Mouse (Mus musculus): ENCODE measurements at regions not wholly inside any gene's neighbourhood (a gene's known extent, or its start where the extent isn't known, plus 50 kb on each side); places are given as distances from the start of the nearest gene placed in this dataset.

GRCm38 (mm10) chr16:49289200-49290079 is 232.2 kb downstream of the Myh15 start:
- no peaks in the 10 kb centered on the region for H3K27me3 ChIP-seq (ENCODE audit: control insufficient read depth in 1 of 2, insufficient read depth in 2 of 2, low read length in 2 of 2)
- DNase-seq (ENCODE audit: low read depth, low spot score) = no peak
- H3K9me3 ChIP-seq (replicated peaks; ENCODE audit: insufficient read depth, low read length) = no peaks in the 10 kb centered on the region
- H3K79me2 ChIP-seq (ENCODE audit: control insufficient read depth, insufficient read depth, low read length, poor library complexity) = no peaks in the 10 kb centered on the region
- TF ChIP-seq USF1 (IDR thresholded peaks at IDR 0.05; ENCODE audit: low read depth, low read length) (no peak), KAT2A (conservative IDR thresholded peaks at IDR 0.05; ENCODE audit: low read depth, low read length) (no peak), NRF1 (IDR thresholded peaks at IDR 0.05; ENCODE audit: insufficient read depth, low read depth, low read length, poor library complexity, severe bottlenecking) (no peak), ZKSCAN1 (IDR thresholded peaks at IDR 0.05; ENCODE audit: low read depth, low read length) (no peak), CHD1 (IDR thresholded peaks at IDR 0.05; ENCODE audit: low read depth, low read length) (no peak), RAD21 (IDR thresholded peaks at IDR 0.05; ENCODE audit: low read depth, low read length) (no peak), JUND (IDR thresholded peaks at IDR 0.05; ENCODE audit: low read depth, low read length) (no peak), CHD2 (IDR thresholded peaks at IDR 0.05; ENCODE audit: low read length) (no peak), SMC3 (IDR thresholded peaks at IDR 0.05; ENCODE audit: low read depth, low read length) (no peak), NELFE (IDR thresholded peaks at IDR 0.05; ENCODE audit: low read depth, low read length) (no peak), GATA1 (IDR thresholded peaks at IDR 0.05; ENCODE audit: low read depth, low read length) (no peak), ETS1 (IDR thresholded peaks at IDR 0.05; ENCODE audit: low read depth, low read length) (no peak), POLR2AphosphoS2 (IDR thresholded peaks at IDR 0.05; ENCODE audit: low read length) (no peak), CTCF (IDR thresholded peaks at IDR 0.05 in 2 of 3, conservative IDR thresholded peaks at IDR 0.05 in 1 of 3; ENCODE audit: control insufficient read depth in 1 of 3, insufficient read depth in 1 of 3, low read depth in 2 of 3, low read length in 3 of 3, poor library complexity in 1 of 3, severe bottlenecking in 1 of 3) (no peak)
- no peak overlapping the region for H3K9ac ChIP-seq (ENCODE audit: control insufficient read depth, low read depth, low read length, poor library complexity, severe bottlenecking)
- no peak overlapping the region for H3K27ac ChIP-seq (ENCODE audit: control insufficient read depth, low read depth, low read length)
- H3K4me3 ChIP-seq (ENCODE audit: control insufficient read depth in 1 of 2, insufficient read depth in 1 of 2, low read depth in 2 of 2, low read length in 2 of 2) = no peak overlapping the region
- H3K36me3 ChIP-seq (ENCODE audit: control insufficient read depth in 1 of 2, insufficient read depth in 2 of 2, low read length in 2 of 2) = no peaks in the 10 kb centered on the region
- no peaks in the 10 kb centered on the region for H3K4me1 ChIP-seq (ENCODE audit: control insufficient read depth in 1 of 2, insufficient read depth in 2 of 2, low read length in 2 of 2)

GRCm38 (mm10) chr16:49303612-49304307 is 246.5 kb downstream of the Myh15 start:
- TF ChIP-seq GATA1 (IDR thresholded peaks at IDR 0.05; ENCODE audit: low read depth, low read length) = no peak
- no peak for TF ChIP-seq EP300 (IDR thresholded peaks at IDR 0.05; ENCODE audit: low read depth in 1 of 2, low read length in 2 of 2)
- no peak for TF ChIP-seq CHD2 (IDR thresholded peaks at IDR 0.05; ENCODE audit: low read length)
- no peak for TF ChIP-seq KAT2A (conservative IDR thresholded peaks at IDR 0.05; ENCODE audit: low read depth, low read length)
- TF ChIP-seq ZKSCAN1 (IDR thresholded peaks at IDR 0.05; ENCODE audit: low read depth, low read length) = no peak
- TF ChIP-seq POLR2A (IDR thresholded peaks at IDR 0.05; ENCODE audit: control insufficient read depth in 1 of 2, insufficient read depth in 1 of 2, low read depth in 1 of 2, low read length in 2 of 2, poor library complexity in 1 of 2) = no peak
- no peak for TF ChIP-seq ELF1 (IDR thresholded peaks at IDR 0.05; ENCODE audit: low read depth, low read length)
- no peak for TF ChIP-seq MXI1 (IDR thresholded peaks at IDR 0.05; ENCODE audit: low read depth, low read length)
- no peak for TF ChIP-seq POLR2AphosphoS2 (IDR thresholded peaks at IDR 0.05; ENCODE audit: low read length)
- no peak for TF ChIP-seq MAFK (IDR thresholded peaks at IDR 0.05; ENCODE audit: borderline replicate concordance, low read depth, low read length)
- TF ChIP-seq TCF12 (IDR thresholded peaks at IDR 0.05; ENCODE audit: low read depth, low read length) = no peak
- TF ChIP-seq RAD21 (IDR thresholded peaks at IDR 0.05; ENCODE audit: low read depth, low read length) = no peak
- TF ChIP-seq ZC3H11A (IDR thresholded peaks at IDR 0.05; ENCODE audit: low read depth, low read length) = no peak
- TF ChIP-seq TAL1 (IDR thresholded peaks at IDR 0.05; ENCODE audit: low read length) = no peak
- TF ChIP-seq NRF1 (IDR thresholded peaks at IDR 0.05; ENCODE audit: insufficient read depth, low read depth, low read length, poor library complexity, severe bottlenecking) = no peak
- Histone ChIP-seq H3K27ac (ENCODE audit: control insufficient read depth, low read depth, low read length) (no peak overlapping the region), H3K9ac (ENCODE audit: control insufficient read depth, low read depth, low read length, poor library complexity, severe bottlenecking) (no peak overlapping the region), H3K4me3 (ENCODE audit: control insufficient read depth in 1 of 2, insufficient read depth in 1 of 2, low read depth in 2 of 2, low read length in 2 of 2) (no peak overlapping the region), H3K4me1 (ENCODE audit: control insufficient read depth in 1 of 2, insufficient read depth in 2 of 2, low read length in 2 of 2) (no peaks in the 10 kb centered on the region), H3K9me3 (replicated peaks; ENCODE audit: insufficient read depth, low read length) (no peaks in the 10 kb centered on the region), H3K27me3 (ENCODE audit: control insufficient read depth in 1 of 2, insufficient read depth in 2 of 2, low read length in 2 of 2) (no peaks in the 10 kb centered on the region), H3K79me2 (ENCODE audit: control insufficient read depth, insufficient read depth, low read length, poor library complexity) (no peaks in the 10 kb centered on the region), H3K36me3 (ENCODE audit: control insufficient read depth in 1 of 2, insufficient read depth in 2 of 2, low read length in 2 of 2) (no peaks in the 10 kb centered on the region)
- no peak for DNase-seq (ENCODE audit: low read depth, low spot score)

All from MEL (cell line).